Mouse (Mus musculus) CD4-positive helper T cell, adult 2 months (primary cell): ENCODE results near the gene Daw1.

Experiments
- DNase-seq: peaks from one replicate; pipeline ENCODE4 v3.0.0-alpha.2; 2012; ENCODE audit warnings: low read depth, missing footprints, low spot score

Gene Daw1

DNA sequence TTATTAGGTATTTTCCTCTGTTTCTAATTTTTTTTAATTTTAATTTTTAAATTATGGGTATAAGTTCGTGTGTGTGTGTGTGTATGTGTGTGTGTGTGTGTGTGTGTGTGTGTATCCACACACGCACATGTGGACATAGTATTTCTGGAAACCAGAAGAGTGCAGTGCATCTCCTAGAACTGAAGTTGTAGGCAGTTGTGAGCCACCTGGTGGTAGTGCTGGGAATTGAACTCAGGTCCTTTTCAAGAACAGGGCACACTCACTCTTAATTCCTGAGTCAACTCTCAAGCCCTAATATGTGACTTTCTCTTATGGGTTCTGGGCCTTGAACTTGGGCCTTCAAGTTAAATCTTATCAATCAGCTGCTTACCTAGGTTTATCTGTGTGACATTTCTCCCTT is 27.6 kb downstream of the Daw1 start:
- DNase-seq, result peak; percentile 15

DNA sequence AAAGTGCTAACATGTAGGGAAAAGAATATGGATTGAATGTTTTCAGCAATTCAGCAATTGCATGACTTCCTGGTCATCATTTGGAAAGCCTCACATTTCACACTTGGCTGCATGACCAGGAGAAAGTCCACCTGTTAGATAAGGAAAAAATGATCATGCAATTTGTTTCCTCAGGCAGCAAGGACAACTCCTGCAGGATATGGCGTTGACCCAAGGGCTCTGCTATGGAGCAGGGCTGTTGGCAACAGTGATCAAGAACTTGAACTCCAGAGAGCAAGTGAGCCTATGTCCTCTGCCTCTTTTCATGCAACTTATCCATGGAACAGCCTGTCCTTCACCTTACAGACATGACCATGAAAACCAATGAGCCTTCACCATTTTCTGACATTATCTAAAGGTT is 50.4 kb downstream of the Daw1 start:
- no peak for DNase-seq

DNA sequence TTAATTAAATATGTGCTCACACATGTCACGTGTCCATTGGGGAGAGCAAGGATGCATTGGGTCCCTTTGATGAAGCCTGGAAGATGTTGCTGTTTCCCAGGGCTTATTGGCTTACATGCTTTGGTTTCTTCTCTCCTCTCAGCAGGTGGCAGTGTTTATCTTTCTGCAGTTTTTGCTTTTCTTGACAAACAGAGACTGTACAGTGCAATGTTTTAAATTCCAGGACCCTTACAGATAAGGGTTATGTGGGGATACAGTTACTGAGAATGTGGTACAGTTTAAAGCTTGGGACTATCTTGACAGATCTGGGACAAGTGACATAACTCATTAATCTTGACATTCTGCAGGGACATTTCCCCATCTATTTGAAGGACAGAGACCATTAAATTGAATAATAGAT is 58.7 kb downstream of the Daw1 start:
- no peak for DNase-seq

GRCm38 (mm10) chr1:83223072-83223471 is 63.5 kb downstream of the Daw1 start:
- no peak for DNase-seq

DNA sequence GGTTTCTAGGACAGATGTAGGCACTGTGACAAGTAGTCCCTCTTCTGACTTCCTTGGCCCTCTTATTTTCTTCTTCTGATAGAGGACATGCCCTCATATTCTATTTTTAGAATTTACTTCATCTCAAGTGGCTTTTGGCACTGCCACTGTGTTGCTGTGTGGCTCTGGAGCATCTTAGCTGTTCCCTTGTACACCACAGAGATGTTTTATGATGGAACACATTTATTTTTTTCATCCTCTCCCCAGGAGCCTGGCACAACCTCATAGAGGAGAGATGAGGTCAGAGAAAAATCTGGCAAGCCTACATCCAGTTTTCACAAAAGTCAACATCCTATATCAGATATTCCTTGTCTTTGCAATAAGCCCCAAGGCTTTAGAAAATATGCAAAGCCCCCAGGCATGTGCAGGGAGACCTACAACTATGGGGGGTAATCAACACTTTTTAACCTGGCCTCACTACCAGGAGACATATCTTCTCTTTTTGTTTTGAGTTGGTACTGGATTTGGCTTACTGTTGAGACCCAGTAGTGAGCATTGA is 64.9 kb downstream of the Daw1 start:
- DNase-seq, result no peak

GRCm38 (mm10) chr1:83227946-83228345 is 68.4 kb downstream of the Daw1 start:
- DNase-seq, result no peak

DNA sequence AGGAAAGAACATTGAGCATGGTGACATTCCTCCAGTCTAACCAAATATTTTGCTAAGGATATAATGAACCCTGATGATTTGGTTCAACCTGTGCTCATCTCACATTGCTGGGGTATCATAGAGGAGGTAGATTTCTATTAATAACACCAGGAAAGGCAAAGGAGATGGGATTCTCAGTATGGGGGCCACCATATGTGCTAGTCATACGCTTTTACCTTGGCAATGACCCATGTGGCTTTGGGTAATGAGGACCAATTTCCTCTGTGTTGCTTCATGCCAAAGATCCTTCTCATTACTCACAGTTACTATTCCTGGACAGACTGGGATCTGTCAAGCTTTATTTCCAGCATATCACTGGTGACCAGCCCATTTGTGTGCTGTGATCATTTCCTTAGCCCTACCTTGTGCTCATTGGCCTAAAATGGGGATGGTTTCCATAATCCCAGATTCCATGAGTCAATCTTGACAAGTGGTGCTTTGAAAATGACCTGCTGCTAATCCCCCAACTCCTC is 88.7 kb downstream of the Daw1 start:
- DNase-seq, result no peak

GRCm38 (mm10) chr1:83251746-83252145 is 92.2 kb downstream of the Daw1 start:
- DNase-seq, result no peak
